Mouse (Mus musculus) liver, postnatal 0 days (tissue): Measurements from ENCODE around the gene Evi2a.

ENCODE experiments used
- CTCF ChIP-seq: sonication (generic); IDR thresholded peaks from 2 replicates; pipeline ENCODE4 v1.5.1; 2016; ENCODE audit warnings: antibody characterized with exemption, low read depth
- EP300 ChIP-seq: IDR thresholded peaks from 2 replicates; pipeline ENCODE4 v1.6.1; 2016; ENCODE audit warnings: antibody characterized with exemption, low read depth, mild to moderate bottlenecking

DNA sequence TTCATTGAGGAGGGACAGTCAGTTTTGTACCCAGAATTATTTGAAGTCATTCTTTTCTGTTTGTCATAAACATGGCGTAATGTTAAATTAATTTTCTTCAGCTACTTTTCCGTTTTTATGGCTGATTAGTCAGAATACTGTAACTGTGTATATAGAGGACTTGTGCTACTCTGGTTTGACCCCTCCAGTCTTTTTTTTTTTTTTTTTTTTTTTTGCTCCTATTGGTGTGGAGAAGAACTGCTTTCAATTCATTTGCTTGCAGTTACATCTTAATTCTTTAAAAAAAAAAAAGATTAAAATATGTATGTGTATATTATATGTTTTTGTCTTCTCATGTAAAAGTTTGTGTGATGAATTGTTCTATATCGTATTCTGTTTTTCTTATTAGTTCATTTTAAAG is 18.4 kb downstream of the Evi2a start:
- TF ChIP-seq CTCF (no peak), EP300 (no peak)
